Mouse (Mus musculus): ENCODE measurements at regions not wholly inside any gene's neighbourhood (a gene's known extent, or its start where the extent isn't known, plus 50 kb on each side); places are given as distances from the start of the nearest gene placed in this dataset.

DNA sequence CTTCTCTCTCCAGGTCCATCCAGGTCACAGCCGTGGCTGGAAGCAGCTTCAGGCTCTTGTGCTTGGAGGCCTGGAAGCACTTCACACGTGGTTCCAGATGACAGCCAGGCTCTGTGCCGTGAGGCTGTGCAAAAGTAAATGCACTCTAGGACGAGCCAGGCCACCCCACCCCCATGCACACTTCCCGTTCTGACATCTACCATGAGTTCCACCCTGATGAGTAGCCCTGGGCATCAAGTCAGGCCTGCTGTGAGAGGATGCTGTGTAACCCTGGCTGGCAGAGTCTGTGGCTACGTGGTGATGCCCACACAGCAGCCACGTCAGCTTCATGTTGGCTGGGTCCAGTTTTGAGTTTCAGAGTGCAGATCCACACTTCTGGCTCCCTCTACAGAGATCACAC is 202.4 kb upstream of the Sulf2 start:
- no peak for DNase-seq (ENCODE audit: low read depth in 2 of 2, low spot score in 2 of 2)

GRCm38 (mm10) chr2:166355944-166356343 is 200.5 kb upstream of the Sulf2 start:
- no peak for DNase-seq (ENCODE audit: low read depth in 2 of 2, low spot score in 2 of 2)

GRCm38 (mm10) chr2:166355446-166355845 is 200.0 kb upstream of the Sulf2 start:
- no peak for DNase-seq (ENCODE audit: low read depth in 2 of 2, low spot score in 2 of 2)

DNA sequence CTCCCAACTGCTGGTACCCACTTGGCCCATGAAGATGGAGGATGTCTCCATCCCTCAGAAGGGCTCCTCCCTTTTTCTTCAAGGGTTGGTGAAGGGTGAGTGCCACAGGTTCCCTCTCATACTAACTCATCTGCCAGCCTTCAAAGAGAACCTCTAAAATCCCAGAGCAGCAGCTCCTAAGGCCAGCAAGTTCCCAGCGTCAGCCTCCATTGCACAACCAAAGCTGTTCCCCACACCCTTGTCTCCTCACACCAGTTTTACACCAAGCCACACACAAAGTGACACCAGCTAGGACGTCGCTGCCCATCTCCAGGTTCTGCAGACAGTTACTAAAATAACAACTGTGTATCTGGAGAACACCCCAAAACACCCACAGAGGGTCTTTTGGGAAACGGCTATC is 198.9 kb upstream of the Sulf2 start:
- DNase-seq (ENCODE audit: low read depth in 2 of 2, low spot score in 2 of 2), result no peak

DNA sequence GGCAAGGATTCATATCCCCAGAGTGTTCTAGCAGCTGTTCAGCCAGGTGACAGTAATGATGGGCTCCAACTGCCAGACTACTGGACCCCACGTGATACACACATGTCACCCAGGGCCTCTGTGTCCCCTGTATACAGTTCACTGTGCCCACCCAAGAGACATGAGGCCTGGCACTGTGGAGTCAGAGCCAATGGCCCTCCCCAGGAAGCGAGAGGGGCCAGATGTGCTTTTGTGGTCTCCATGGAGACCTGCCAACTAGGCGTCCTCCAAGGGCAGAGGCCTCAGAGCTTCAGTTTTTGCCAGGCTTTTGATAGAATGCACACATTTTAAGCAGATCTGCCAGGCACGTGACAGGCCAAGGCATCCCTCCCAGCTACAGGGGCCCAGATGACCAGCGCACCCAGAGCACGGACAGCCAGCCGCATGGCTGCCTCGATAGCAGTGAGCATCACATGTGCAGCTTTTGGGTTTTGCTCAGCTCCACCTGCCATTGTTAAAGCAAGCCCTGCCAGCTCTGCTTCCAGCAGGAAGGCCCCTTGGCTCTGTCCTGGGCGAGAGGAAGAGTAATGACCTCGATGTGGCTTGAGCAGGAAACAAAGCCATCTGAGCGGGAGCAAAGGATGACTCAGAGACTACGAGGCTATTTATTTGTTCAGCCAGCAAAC is 198.1 kb upstream of the Sulf2 start:
- no peak for DNase-seq (ENCODE audit: low read depth in 2 of 2, low spot score in 2 of 2)

DNA sequence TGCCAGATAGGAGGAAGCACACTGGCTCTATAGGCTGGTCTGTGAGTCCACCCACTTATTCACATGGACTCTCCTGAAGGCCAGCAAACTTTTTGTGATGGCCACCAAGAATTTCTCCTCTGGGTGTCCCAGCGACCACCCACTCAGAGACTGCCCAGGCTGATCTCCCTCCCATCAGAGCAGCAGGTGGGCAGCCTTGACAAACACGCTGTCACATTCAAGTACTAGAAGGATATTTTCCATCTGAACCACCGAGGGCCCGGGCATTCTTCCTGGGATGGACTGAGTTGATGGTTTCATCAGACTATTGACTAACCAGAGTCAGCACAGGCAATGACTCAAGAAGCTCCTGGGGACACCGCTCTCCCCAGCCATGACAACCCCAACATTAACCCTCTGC is 196.5 kb upstream of the Sulf2 start:
- no peak for DNase-seq (ENCODE audit: low read depth in 2 of 2, low spot score in 2 of 2)

DNA sequence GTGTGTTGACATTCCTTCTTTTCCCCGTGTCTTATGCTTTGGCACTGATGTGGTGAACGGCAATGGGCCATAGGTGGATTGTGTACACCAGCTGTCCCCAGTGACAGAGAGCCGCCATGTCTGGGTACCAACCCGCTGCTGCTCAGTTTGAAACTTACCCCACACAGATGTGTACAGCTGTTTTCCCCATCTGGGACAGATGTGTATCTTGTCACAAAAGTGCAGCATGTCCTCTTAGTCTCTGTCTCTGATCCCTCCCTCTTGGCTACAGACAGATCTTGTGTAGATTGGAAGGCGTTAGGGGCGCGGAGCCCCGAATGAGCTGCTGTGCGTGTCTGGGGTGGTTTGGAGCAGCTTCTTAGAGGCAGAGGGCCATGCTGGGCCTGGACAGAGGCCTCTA is 196.1 kb upstream of the Sulf2 start:
- no peak for DNase-seq (ENCODE audit: low read depth in 2 of 2, low spot score in 2 of 2)

DNA sequence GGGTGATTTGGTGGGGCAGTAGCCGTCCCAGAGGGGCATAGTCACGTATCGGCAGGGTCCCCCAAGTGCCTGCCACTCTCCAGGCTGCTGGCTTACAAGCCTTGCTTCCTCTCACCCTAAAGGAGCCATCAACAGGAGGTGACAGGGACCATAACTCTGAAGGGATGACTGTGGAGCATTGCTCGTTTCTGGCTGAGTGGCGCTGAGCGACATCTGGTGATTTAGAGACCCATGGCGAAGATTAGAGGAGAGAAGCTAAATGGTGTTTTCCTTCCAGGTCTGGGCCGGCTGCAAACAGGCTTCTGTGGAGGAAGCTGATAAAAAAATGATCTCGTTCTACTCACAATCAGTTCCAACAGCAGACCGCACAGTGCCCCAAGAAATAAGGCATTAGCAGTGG is 193.2 kb upstream of the Sulf2 start:
- DNase-seq (ENCODE audit: low read depth in 2 of 2, low spot score in 2 of 2), result no peak

- no peak for DNase-seq (ENCODE audit: low read depth in 2 of 2, low spot score in 2 of 2)
These were observed 191.1 kb upstream of the Sulf2 start for GRCm38 (mm10) chr2:166346421-166347182.

DNA sequence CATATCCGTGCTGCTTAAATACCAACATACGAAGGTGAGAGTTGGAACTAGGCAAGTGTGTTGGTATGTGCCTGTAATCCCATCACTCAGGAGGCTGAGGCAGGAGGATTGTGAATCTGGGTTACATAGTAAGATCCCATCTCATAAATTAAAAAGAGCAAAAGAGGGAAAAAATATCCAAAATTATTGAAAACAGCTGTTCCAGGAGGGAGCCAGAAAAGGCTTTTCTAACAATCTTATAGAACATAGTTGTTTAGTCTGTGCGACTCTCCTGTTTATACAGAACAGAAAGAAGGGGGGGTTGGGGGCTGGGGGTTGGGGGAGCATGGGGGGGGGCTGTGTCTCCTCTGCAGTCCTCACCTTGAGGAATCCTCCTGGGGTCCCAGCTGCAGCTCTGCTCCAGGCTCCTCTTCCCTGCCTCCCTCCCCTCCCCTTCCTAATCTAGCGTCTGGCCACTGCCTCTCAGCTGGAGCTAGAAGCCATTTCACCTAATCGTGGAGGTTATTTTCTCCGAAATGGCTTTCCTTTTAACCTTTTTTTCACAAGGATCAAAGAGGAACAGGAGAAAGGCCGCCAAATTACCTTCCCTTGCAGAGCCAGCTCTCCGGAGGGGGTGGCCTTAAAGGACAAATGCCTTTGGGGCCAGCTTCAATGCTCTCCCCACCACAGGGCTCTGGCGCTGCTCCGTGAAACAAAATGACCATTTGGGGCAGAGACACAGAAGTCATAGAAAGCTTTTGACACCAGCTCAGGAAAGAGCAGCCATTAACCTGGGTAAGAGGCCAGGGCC is 188.3 kb upstream of the Sulf2 start:
- no peak for DNase-seq (ENCODE audit: low read depth in 2 of 2, low spot score in 2 of 2)

- no peak for DNase-seq (ENCODE audit: low read depth in 2 of 2, low spot score in 2 of 2)
These were observed 186.9 kb upstream of the Sulf2 start for GRCm38 (mm10) chr2:166342407-166342806.

DNA sequence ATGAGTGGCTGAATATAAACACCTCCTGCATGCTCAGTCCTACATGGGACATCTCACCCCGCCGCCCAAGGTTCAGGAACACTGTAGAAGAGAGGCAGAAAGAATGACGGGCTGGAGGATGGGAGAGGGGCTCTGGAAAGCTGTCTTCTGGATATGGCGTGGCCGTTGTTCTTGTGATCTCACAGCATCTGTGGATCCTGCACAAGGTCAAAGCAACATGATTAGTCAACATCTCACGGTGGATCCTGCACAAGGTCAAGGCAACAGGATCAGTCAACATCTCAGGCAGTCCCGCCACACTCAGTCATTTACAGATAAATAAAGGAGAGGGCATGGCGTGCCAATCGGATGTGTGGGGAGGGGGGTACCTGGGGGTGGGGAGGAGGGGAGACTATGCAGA is 184.7 kb upstream of the Sulf2 start:
- DNase-seq (ENCODE audit: low read depth in 2 of 2, low spot score in 2 of 2), result no peak

DNA sequence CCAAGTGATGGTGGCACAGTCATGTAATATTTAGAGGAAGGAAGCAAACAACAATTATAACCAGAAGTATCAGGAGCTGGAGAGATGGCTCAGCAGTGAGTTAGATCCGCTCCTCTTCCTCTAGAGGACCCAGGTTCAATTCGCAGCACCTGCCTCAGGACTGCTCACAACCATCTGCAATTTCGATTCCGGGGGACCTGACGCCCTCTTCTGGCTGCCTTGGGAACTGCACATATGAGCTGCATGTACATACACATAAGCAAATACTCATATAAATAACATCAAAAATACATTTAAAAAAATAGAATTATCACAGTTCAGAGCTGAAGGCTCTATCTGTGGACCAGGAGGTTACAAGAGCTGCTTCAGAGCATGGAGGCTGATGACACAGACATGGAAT is 184.0 kb upstream of the Sulf2 start:
- DNase-seq (ENCODE audit: low read depth in 2 of 2, low spot score in 2 of 2), result no peak

DNA sequence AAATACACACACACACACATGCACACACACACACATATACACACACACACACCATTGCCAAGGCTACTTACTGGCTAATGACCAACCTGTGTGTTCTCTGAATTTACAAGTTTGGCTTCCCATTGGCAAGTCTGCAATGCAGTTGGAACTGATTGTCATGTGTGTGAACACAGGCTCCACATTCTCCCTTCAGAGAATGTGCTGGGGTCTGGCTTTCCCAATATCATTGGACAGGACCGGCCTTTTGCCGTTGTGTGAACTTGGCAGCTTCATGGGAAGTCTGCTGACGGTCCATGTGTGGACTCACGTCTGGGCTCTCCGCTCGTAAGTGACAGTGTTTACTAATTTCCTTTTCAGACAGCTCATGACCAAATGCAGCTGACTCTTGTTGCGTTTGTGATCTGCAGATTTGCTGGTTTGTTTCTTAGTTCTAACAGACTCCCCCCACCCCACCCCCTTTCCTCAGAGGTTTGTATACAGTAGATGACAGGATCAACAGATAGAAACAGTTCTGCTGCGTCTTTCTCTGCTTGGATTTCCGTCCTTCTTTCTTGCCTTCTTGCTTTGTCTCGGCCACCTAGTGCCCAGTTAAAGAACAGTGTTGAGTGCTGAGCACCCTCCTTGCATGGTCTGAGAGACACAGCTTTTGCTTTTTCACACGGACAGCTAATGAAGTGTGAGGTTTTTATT is 183.1 kb upstream of the Sulf2 start:
- no peak for DNase-seq (ENCODE audit: low read depth in 2 of 2, low spot score in 2 of 2)

DNA sequence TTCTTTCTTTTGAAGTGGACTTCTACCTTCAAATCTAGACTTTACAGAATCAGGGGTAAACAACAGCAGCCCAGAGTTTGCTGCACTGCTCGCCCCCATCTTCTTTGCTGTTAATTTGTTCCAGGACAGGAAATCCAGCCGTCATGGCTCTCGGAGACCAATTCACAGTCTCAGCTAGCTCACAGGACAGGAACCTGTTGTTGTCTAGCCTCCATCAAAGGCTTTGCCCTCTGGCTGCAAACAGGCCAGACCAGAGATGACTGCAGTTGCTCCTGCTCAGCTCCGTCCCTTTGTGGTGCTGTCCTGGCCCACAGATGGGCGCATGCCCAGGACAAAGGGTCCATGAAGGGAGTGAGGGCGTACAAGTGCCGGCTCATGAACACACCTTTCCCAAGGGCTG is 182.2 kb upstream of the Sulf2 start:
- no peak for DNase-seq (ENCODE audit: low read depth in 2 of 2, low spot score in 2 of 2)

DNA sequence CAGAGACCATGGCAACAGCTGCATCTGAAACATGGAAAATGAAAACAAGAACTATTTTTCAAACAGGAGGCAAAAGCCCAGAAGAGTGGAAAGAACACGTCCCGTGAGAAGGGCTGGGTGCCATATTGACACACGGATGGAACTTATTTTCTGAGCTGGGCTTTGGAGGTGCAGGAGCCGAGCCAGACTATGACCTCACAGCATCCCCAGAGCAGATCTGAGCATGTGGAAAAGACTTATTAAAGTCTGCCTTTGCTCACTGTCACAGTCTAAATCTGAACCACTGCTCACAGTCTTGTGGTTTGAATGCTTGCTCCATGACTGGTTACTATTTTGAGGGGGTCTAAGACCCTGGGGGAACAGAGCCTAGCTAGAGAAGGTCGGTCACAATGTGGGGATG is 180.2 kb upstream of the Sulf2 start:
- no peak for DNase-seq (ENCODE audit: low read depth in 2 of 2, low spot score in 2 of 2)

DNA sequence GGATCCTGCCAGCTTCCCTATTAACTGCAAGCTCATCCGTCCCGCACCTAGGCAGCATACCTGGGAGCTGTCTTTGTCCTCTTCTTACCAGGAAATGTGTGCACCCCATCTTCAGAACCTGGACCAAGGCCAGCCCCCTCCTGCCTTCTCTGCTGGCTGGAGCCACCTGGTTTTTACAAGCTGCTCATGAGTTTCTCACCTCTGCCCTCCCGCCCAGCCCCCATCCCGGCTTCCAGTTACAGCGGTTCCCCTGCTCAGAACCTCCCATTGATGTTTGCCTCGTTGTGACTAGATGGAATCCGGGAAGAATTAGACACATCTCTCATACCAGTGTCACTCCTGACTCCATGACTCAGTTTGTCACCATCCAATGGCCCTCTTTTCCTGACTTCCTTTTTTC is 179.1 kb upstream of the Sulf2 start:
- DNase-seq (ENCODE audit: low read depth in 2 of 2, low spot score in 2 of 2), result no peak

GRCm38 (mm10) chr2:166333818-166334217 is 178.4 kb upstream of the Sulf2 start:
- DNase-seq (ENCODE audit: low read depth in 2 of 2, low spot score in 2 of 2), result no peak

- DNase-seq (ENCODE audit: low read depth in 2 of 2, low spot score in 2 of 2), result no peak
These were observed 177.4 kb upstream of the Sulf2 start for GRCm38 (mm10) chr2:166332748-166333417.

DNA sequence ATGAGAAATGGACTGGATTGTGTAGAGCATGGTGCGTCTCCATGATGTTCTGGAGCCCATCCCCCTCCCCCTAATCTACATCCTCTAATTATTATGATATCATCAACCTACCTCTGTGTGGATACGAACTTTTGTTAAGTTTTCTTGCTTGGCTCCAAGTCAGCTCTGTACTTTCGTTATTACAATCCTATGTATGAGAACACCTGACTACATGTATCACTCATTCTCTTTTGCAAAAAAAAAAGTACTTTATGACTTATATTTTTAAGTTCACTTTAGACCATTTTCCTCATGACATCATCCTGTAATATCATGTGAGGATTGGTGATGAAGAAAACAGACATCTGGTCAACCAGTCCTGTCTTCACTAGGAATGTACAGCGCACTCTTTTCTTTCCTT is 175.7 kb upstream of the Sulf2 start:
- DNase-seq (ENCODE audit: low read depth in 2 of 2, low spot score in 2 of 2), result no peak

DNA sequence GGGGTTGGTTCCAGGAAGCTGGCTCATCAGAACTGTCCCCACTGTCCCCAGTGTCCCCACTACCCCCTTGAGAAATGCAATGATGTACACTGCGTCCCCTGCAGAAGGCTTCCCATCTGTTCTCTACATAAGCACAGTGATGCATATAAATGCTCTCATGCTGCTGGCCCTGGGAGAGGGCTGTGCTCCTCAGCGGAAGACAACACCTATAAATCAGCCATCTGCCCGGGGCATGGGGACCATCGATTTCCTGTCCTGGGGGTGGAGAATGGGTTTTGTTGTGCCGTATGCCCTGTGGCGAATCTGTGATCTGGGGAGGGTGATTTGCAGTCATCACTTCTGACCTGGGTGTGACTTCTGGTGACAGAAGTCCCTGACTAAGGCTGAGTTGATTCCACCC is 174.9 kb upstream of the Sulf2 start:
- no peak for DNase-seq (ENCODE audit: low read depth in 2 of 2, low spot score in 2 of 2)

Data from CD8-positive naive resting alpha-beta T cell, adult 2 months (primary cell).